Mouse (Mus musculus): Measurements from ENCODE around the gene Mcl1.

- TF ChIP-seq CTCF (IDR thresholded peaks at IDR 0.05; ENCODE audit: control insufficient read depth, insufficient read depth, insufficient read length) (no peak), USF1 (IDR thresholded peaks at IDR 0.05; ENCODE audit: low read depth) (no peak), MAX (IDR thresholded peaks at IDR 0.05) (no peak), FOSL1 (IDR thresholded peaks at IDR 0.05; ENCODE audit: insufficient read depth, low read length, poor library complexity, severe bottlenecking) (no peak), MYOD1 (IDR thresholded peaks at IDR 0.05; ENCODE audit: control insufficient read depth, insufficient read length, low read depth) (no peak), MYOG (IDR thresholded peaks at IDR 0.05; ENCODE audit: control insufficient read depth, extremely low read depth, insufficient read length) (no peak)
These were observed 42.5 kb downstream of the Mcl1 start for GRCm38 (mm10) chr3:95701085-95701484.

All from C2C12 (cell line).